Mouse (Mus musculus) heart, postnatal 14 days (tissue): ENCODE results near the gene Arpc5. TPM values are rescaled to one million over a fixed set of nuclear protein-coding genes. Genes with fewer than 3 reads are reported as not detected.

Experiments used
- DNase-seq, 2 experiments: peaks; one replicate each; pipeline ENCODE4 v3.0.0; 2021 to 2022
- intact Hi-C: fragments of 180-260 bp; cut with DNase I; formaldehyde crosslinking; loops from one replicate; pipeline ENCODE4 v1.15.1; 2025
- total RNA-seq, 2 experiments: library from RNA; stranded (reverse); gene quantifications; 2 replicates each; pipeline ENCODE4 v1.2.3; 2021

Arpc5 gene
- total RNA-seq, 2 experiments from 2014 or later: 53.0 to 57.9 TPM

GRCm38 (mm10) chr1:152808392-152808680 is 42.0 kb downstream of the Arpc5 start:
- DNase-seq: no peak
- intact Hi-C loops: no loop called here

- DNase-seq: peak; percentile 35 to 48
- intact Hi-C loops: no loop called here
Measured at GRCm38 (mm10) chr1:152809541-152810252, 43.4 kb downstream of the Arpc5 start.

- intact Hi-C loops: no loop called here
- no peak for DNase-seq
Measured at GRCm38 (mm10) chr1:152810533-152811439, 44.4 kb downstream of the Arpc5 start.

- intact Hi-C loops: no loop called here
Measured at GRCm38 (mm10) chr1:152815265-152815701, 48.9 kb downstream of the Arpc5 start.

GRCm38 (mm10) chr1:152817027-152817769 is 50.9 kb downstream of the Arpc5 start:
- intact Hi-C loops: no loop called here
- DNase-seq: no peak

More at GRCm38 (mm10) chr1:152815265-152815701, 48.9 kb downstream of the Arpc5 start:
- DNase-seq: peak; percentile 17 to 46

GRCm38 (mm10) chr1:152817794-152818193 is 51.5 kb downstream of the Arpc5 start:
- intact Hi-C loops: no loop called here
- peak; percentile 63 to 74 for DNase-seq

- intact Hi-C loops: no loop called here
Measured at GRCm38 (mm10) chr1:152819558-152819957, 53.2 kb downstream of the Arpc5 start.

GRCm38 (mm10) chr1:152820911-152821695 is 54.8 kb downstream of the Arpc5 start:
- intact Hi-C loops: no loop called here
- DNase-seq: no peak

More at GRCm38 (mm10) chr1:152819558-152819957, 53.2 kb downstream of the Arpc5 start:
- no peak for DNase-seq

GRCm38 (mm10) chr1:152821746-152822145 is 55.4 kb downstream of the Arpc5 start:
- DNase-seq: no peak
- intact Hi-C loops: no loop called here

- intact Hi-C loops: no loop called here
- DNase-seq: no peak
Measured at GRCm38 (mm10) chr1:152824206-152824605, 57.9 kb downstream of the Arpc5 start.

Other genes starting within 250 kb of the Arpc5 start
- gene Apobec4, start 16.0 kb upstream of the Arpc5 start, total RNA-seq: not detected
- gene Rgl1, start 191 bp upstream of the Arpc5 start, total RNA-seq: 10 to 100 TPM; 51.7 to 51.8 TPM
- gene Ncf2, start 33.7 kb downstream of the Arpc5 start, total RNA-seq: 1 to 10 TPM; 3.9 to 5.1 TPM
- 10 to 100 TPM; 39.5 to 44.4 TPM for gene Smg7, start 136.1 kb downstream of the Arpc5 start, total RNA-seq
- gene Nmnat2, start 188.5 kb downstream of the Arpc5 start, total RNA-seq: 1 to 10 TPM in 1 of 2 experiments, under 1 TPM in 1; 0.61 to 1.0 TPM